Mouse (Mus musculus): ENCODE results near the gene Ccdc187.

- TF ChIP-seq MAX (IDR thresholded peaks at IDR 0.05; ENCODE audit: low read depth) (no peak), POLR2A (IDR thresholded peaks at IDR 0.05; ENCODE audit: insufficient read length, low read depth) (no peak)
Observed at GRCm38 (mm10) chr2:26231366-26231765, 63.0 kb downstream of the Ccdc187 start.
